Mouse (Mus musculus): ENCODE measurements around the gene Tmem184a. TPM values are rescaled to one million over a fixed set of nuclear protein-coding genes. Genes with fewer than 3 reads are reported as not detected.

The Tmem184a gene
- polyA plus RNA-seq, 1 experiment from 2014 or later, result 197 TPM

DNA sequence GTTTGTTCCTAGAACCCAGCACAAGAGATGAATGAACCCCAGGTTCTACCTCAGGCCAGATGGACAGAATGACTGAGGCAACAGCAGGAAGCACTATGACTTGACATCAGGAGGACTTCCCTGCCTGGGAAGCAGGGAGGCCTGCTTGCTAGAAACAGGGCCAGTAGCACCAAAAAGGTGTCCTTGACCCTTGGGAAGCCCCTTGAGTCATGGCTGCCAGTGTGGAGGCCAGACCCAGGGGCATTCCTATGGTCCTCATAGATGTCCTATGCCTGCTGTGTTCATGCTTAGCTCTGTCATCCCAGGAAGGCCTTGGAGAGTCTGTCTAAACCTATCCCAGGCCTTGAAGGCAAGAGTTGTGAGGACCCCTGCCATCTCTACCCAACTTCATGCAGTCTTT lies 3.3 kb downstream of the Tmem184a start:
- no peak overlapping the region for H3K4me3 ChIP-seq (ENCODE audit: low read depth, low read length)
- no peaks in the 10 kb centered on the region; the same call in 1 of the 2 replicates for H3K27me3 ChIP-seq (replicated peaks; ENCODE audit: control insufficient read depth, insufficient read depth, low read length)
- H3K4me2 ChIP-seq (replicated peaks; ENCODE audit: low read depth), result no peak overlapping the region
- no peaks in the 10 kb centered on the region for H3K36me3 ChIP-seq (ENCODE audit: control insufficient read depth, insufficient read depth)
- TF ChIP-seq CTCF (IDR thresholded peaks at IDR 0.05; ENCODE audit: low read depth), result no peak
- no peak overlapping the region for H3K9ac ChIP-seq (ENCODE audit: low read depth, low read length)
- no peak overlapping the region for H3K27ac ChIP-seq (ENCODE audit: low read depth, low read length)
- H3K9me3 ChIP-seq (ENCODE audit: control insufficient read depth), result no peaks in the 10 kb centered on the region
- H3K4me1 ChIP-seq (replicated peaks; ENCODE audit: control insufficient read depth, insufficient read depth, low read length), result 0 out of 2 replicates have a peak, but pooled peaks cover 4% of the 10 kb centered on the region
- ATAC-seq, result no peak

DNA sequence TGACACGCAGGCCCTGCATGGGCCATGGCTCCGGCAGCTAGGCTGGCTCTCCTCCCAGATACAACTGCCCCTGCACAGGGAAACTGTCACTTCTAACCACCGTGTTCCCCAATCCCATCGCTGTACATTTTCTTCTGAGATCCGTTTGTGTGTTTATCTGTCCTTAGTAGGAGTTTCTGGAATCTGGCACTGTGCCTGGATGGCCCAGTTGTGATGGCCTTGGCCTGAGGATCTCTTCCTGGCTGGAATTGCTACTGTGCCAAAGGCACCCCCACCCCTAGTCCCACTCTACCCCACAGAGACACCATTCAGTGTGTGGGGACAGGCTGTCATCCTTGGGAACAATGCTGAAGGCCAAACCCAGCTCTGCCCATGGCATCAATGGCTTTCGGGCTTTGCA lies 3.8 kb downstream of the Tmem184a start:
- no peak for TF ChIP-seq CTCF (IDR thresholded peaks at IDR 0.05; ENCODE audit: low read depth)
- Histone ChIP-seq H3K4me1 (replicated peaks; ENCODE audit: control insufficient read depth, insufficient read depth, low read length) (0 out of 2 replicates have a peak, but pooled peaks cover 4% of the 10 kb centered on the region), H3K27ac (ENCODE audit: low read depth, low read length) (no peak overlapping the region), H3K9ac (ENCODE audit: low read depth, low read length) (no peak overlapping the region), H3K4me3 (ENCODE audit: low read depth, low read length) (no peak overlapping the region), H3K27me3 (replicated peaks; ENCODE audit: control insufficient read depth, insufficient read depth, low read length) (no peaks in the 10 kb centered on the region; the same call in 1 of the 2 replicates), H3K36me3 (ENCODE audit: control insufficient read depth, insufficient read depth) (no peaks in the 10 kb centered on the region), H3K9me3 (ENCODE audit: control insufficient read depth) (no peaks in the 10 kb centered on the region), H3K4me2 (replicated peaks; ENCODE audit: low read depth) (no peak overlapping the region)
- 56% methylated on average over 6 of the region's 6 CpGs for WGBS
- ATAC-seq, result no peak

DNA sequence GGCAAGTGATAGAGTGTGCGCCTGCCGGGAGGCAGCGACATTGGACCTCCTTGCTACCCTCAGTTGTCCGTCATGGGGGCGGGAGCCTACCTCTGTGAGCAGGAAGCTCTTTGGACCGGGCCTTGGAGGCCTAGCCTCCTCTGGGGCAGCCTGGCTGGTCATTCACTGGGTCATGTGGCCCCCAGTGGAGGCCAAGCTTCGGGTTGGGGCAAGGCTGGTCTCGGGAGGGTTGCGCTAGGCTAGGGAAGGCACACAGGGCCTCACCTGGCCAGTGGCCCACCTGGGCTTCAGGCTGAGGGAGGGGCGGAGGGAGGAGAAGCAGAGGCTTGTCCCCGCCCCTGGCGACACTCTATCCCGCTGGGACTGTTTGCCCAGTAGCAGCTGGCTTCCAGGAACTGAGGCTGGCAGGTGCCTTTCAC lies 5.7 kb downstream of the Tmem184a start:
- H3K36me3 ChIP-seq (ENCODE audit: control insufficient read depth, insufficient read depth), result no peaks in the 10 kb centered on the region; the same call in 1 of the 2 replicates
- H3K9me3 ChIP-seq (ENCODE audit: control insufficient read depth), result no peaks in the 10 kb centered on the region
- WGBS, result 3% methylated on average over 13 of the region's 13 CpGs
- no peaks in the 10 kb centered on the region; the same call in 1 of the 2 replicates for H3K27me3 ChIP-seq (replicated peaks; ENCODE audit: control insufficient read depth, insufficient read depth, low read length)
- H3K27ac ChIP-seq (ENCODE audit: low read depth, low read length), result peak overlapping the region; percentile 79
- peak overlapping the region; percentile 31 for H3K4me3 ChIP-seq (ENCODE audit: low read depth, low read length)
- H3K4me1 ChIP-seq (replicated peaks; ENCODE audit: control insufficient read depth, insufficient read depth, low read length), result 0 out of 2 replicates have a peak, but pooled peaks cover 4% of the 10 kb centered on the region
- TF ChIP-seq CTCF (IDR thresholded peaks at IDR 0.05; ENCODE audit: low read depth), result no peak
- ATAC-seq, result peak; percentile 73
- H3K9ac ChIP-seq (ENCODE audit: low read depth, low read length), result peak overlapping the region; percentile 40
- H3K4me2 ChIP-seq (replicated peaks; ENCODE audit: low read depth), result peak overlapping the region; percentile 62

DNA sequence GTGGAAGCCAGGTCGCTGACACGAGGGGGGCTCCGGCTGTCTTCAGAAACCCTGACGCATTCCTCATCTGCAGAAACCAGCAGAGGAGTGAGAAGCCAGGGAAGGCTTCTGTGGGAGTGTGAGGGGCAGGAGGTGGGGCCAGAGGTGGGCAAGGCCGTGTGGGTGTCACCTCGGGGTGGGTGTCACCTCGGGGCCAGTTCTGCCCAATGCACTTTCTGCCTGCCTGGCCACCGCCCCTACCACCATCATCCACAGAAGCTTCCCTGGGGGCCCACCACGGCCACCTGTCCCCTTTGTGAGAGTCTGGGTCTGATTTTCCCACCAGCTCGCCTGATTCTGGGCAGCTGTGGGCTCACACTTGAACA lies 6.6 kb downstream of the Tmem184a start:
- Histone ChIP-seq H3K4me3 (ENCODE audit: low read depth, low read length) (peak overlapping the region; percentile 31), H3K36me3 (ENCODE audit: control insufficient read depth, insufficient read depth) (peaks cover 5% of the 10 kb centered on the region), H3K4me2 (replicated peaks; ENCODE audit: low read depth) (peak overlapping the region; percentile 62), H3K9ac (ENCODE audit: low read depth, low read length) (peak overlapping the region; percentile 40; the same call in 1 of the 2 replicates), H3K4me1 (replicated peaks; ENCODE audit: control insufficient read depth, insufficient read depth, low read length) (0 out of 2 replicates have a peak, but pooled peaks cover 4% of the 10 kb centered on the region), H3K9me3 (ENCODE audit: control insufficient read depth) (no peaks in the 10 kb centered on the region), H3K27me3 (replicated peaks; ENCODE audit: control insufficient read depth, insufficient read depth, low read length) (no peaks in the 10 kb centered on the region; the same call in 1 of the 2 replicates), H3K27ac (ENCODE audit: low read depth, low read length) (peak overlapping the region; percentile 79)
- no peak for ATAC-seq
- WGBS, result 23% methylated on average over 8 of the region's 10 CpGs
- no peak for TF ChIP-seq CTCF (IDR thresholded peaks at IDR 0.05; ENCODE audit: low read depth)

DNA sequence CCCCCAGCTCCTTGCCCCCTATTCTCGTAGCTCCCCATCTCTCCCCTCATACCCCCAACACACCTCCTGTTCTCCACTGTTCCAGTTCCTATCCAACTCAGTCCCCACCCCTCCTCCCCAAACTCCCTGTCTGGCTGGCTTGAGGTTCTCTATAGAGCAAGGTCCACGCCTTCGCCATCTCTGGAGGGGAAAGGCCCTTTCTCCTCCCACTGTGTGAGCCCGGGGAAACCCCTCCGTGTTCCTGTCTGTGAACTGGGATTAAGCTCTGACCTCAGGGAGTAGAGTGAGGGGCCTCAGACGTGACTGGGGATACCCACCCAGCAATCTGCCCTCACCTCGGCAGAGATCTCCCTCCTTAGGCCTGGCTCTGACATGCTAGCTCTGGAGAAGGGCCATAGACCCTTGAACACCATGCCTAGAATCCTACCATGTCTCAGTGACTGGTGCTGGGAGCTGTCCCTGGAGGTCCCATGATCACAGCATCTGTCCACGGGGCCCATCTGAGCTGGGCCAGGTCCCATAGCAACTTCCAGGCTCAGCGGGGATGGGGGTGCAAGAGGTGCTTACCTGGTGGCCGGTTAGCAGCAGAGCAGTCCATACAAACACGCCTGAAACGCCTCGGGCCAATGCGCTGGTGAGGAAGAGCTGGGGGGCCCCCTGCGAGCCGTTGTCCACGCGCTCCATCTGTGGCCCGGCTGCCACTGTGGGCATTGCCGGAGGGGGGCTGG lies 7.2 kb downstream of the Tmem184a start:
- no peak for TF ChIP-seq CTCF (IDR thresholded peaks at IDR 0.05; ENCODE audit: low read depth)
- peak overlapping the region; percentile 79 for H3K27ac ChIP-seq (ENCODE audit: low read depth, low read length)
- no peak for ATAC-seq
- H3K4me1 ChIP-seq (replicated peaks; ENCODE audit: control insufficient read depth, insufficient read depth, low read length), result 0 out of 2 replicates have a peak, but pooled peaks cover 4% of the 10 kb centered on the region
- no peaks in the 10 kb centered on the region; the same call in 1 of the 2 replicates for H3K27me3 ChIP-seq (replicated peaks; ENCODE audit: control insufficient read depth, insufficient read depth, low read length)
- peaks cover 11% of the 10 kb centered on the region for H3K36me3 ChIP-seq (ENCODE audit: control insufficient read depth, insufficient read depth)
- H3K4me3 ChIP-seq (ENCODE audit: low read depth, low read length), result peak overlapping the region; percentile 31
- no peaks in the 10 kb centered on the region for H3K9me3 ChIP-seq (ENCODE audit: control insufficient read depth)
- H3K9ac ChIP-seq (ENCODE audit: low read depth, low read length), result 0 out of 2 replicates have a peak overlapping the region, but pooled peaks have one; percentile 40
- H3K4me2 ChIP-seq (replicated peaks; ENCODE audit: low read depth), result peak overlapping the region; percentile 62
- WGBS, result 47% methylated on average over 20 of the region's 20 CpGs

DNA sequence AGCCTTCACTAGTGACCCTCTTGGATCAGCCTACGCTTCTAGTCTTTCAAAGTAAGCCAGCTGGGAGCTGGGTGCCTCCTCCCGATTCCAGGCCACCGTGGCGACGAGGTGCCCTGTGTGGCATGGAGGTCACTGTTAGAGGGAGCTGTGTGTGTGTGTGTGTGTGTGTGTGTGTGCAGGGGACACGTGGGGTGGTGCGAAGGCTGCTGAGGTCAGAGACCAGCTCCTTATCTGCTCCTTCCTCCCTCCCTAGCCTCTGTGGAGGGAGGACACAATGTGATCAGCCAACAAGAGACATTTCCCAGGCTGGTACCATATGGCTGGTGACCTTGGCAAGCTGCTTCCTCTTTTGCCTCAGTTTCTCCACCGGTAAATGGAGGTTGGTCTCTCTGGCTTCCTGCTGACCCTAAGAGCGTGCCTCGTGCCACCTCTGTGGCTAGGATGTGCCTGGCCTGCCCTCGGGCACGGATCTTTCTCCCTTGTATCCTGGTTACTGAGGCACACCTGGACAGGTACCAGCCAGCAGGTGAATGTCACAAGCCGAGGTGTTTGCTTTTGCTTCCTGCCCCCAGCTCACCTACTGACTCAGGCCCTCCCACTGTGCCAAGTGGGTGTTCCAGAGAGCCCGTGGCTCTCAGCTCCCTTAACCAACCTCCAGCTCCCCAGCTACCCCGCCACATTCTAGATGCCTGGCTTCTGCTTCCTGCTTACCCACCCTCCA lies 7.9 kb downstream of the Tmem184a start:
- TF ChIP-seq CTCF (IDR thresholded peaks at IDR 0.05; ENCODE audit: low read depth), result no peak
- Histone ChIP-seq H3K4me1 (replicated peaks; ENCODE audit: control insufficient read depth, insufficient read depth, low read length) (0 out of 2 replicates have a peak, but pooled peaks cover 4% of the 10 kb centered on the region), H3K9ac (ENCODE audit: low read depth, low read length) (no peak overlapping the region), H3K4me3 (ENCODE audit: low read depth, low read length) (0 out of 2 replicates have a peak overlapping the region, but pooled peaks have one; percentile 31), H3K36me3 (ENCODE audit: control insufficient read depth, insufficient read depth) (peaks cover 17% of the 10 kb centered on the region), H3K9me3 (ENCODE audit: control insufficient read depth) (no peaks in the 10 kb centered on the region), H3K4me2 (replicated peaks; ENCODE audit: low read depth) (peak overlapping the region; percentile 62), H3K27ac (ENCODE audit: low read depth, low read length) (peak overlapping the region; percentile 79), H3K27me3 (replicated peaks; ENCODE audit: control insufficient read depth, insufficient read depth, low read length) (no peaks in the 10 kb centered on the region; the same call in 1 of the 2 replicates)
- WGBS, result 53% methylated on average over 15 of the region's 15 CpGs
- peak; percentile 17; the same call in 1 of the 2 replicates for ATAC-seq

Data from intestine, postnatal 0 days (tissue).